Mouse (Mus musculus) spleen, adult 2 months (tissue): ENCODE measurements around the gene Gm28557.

ENCODE experiments used
- CTCF ChIP-seq: fragments of 200-500 bp; IDR thresholded peaks from 2 replicates; pipeline ENCODE4 v1.5.1; 2011; ENCODE audit warnings: mild to moderate bottlenecking, inconsistent platforms; ENCODE audit not compliant: insufficient read depth, insufficient read length, insufficient replicate concordance; ENCODE audit errors: extremely low read depth
- POLR2A ChIP-seq: fragments of 200-500 bp; IDR thresholded peaks from 2 replicates; pipeline ENCODE4 v1.6.1; 2011; ENCODE audit warnings: low read depth, low read length, inconsistent platforms

- TF ChIP-seq CTCF (no peak), POLR2A (no peak)
Observed at GRCm38 (mm10) chr13:67112096-67112495, 3.7 kb upstream of the Gm28557 start.
